Mouse (Mus musculus): ENCODE measurements around the gene Ccdc13.

The Ccdc13 gene

GRCm38 (mm10) chr9:121807546-121807945 is 31.7 kb downstream of the Ccdc13 start:
- DNase-seq (ENCODE audit: low read depth, low spot score), result no peak

- no peak for DNase-seq (ENCODE audit: low read depth, low spot score)
These were observed 36.5 kb downstream of the Ccdc13 start for GRCm38 (mm10) chr9:121802747-121803146.

GRCm38 (mm10) chr9:121798887-121799520 is 40.3 kb downstream of the Ccdc13 start:
- DNase-seq (ENCODE audit: low read depth, low spot score), result no peak

- peak; percentile 46 for DNase-seq (ENCODE audit: low read depth, low spot score)
These were observed 41.5 kb downstream of the Ccdc13 start for GRCm38 (mm10) chr9:121797722-121798121.

GRCm38 (mm10) chr9:121794972-121795539 is 44.2 kb downstream of the Ccdc13 start:
- DNase-seq (ENCODE audit: low read depth, low spot score), result no peak

- DNase-seq (ENCODE audit: low read depth, low spot score), result no peak
These were observed 47.3 kb downstream of the Ccdc13 start, which contains the start of gene Hhatl for GRCm38 (mm10) chr9:121791757-121792521. TSS of gene Hhatl (minus strand) at chr9:121792507.

GRCm38 (mm10) chr9:121791206-121791605 is 48.1 kb downstream of the Ccdc13 start:
- DNase-seq (ENCODE audit: low read depth, low spot score), result peak; percentile 23

GRCm38 (mm10) chr9:121786359-121786758 is 52.9 kb downstream of the Ccdc13 start:
- no peak for DNase-seq (ENCODE audit: low read depth, low spot score)

GRCm38 (mm10) chr9:121785261-121785660 is 54.0 kb downstream of the Ccdc13 start:
- no peak for DNase-seq (ENCODE audit: low read depth, low spot score)

- no peak for DNase-seq (ENCODE audit: low read depth, low spot score)
These were observed 54.5 kb downstream of the Ccdc13 start for GRCm38 (mm10) chr9:121784801-121785200.

GRCm38 (mm10) chr9:121778066-121778624 is 61.1 kb downstream of the Ccdc13 start:
- DNase-seq (ENCODE audit: low read depth, low spot score), result peak; percentile 39

GRCm38 (mm10) chr9:121777484-121778065 is 61.7 kb downstream of the Ccdc13 start, which contains the start of gene Klhl40:
TSS of gene Klhl40 (plus strand) at chr9:121777607.
- DNase-seq (ENCODE audit: low read depth, low spot score), result peak; percentile 28

GRCm38 (mm10) chr9:121776511-121776910 is 62.8 kb downstream of the Ccdc13 start:
- DNase-seq (ENCODE audit: low read depth, low spot score), result no peak

- no peak for DNase-seq (ENCODE audit: low read depth, low spot score)
These were observed 63.3 kb downstream of the Ccdc13 start for GRCm38 (mm10) chr9:121775951-121776350.

GRCm38 (mm10) chr9:121772412-121772811 is 66.8 kb downstream of the Ccdc13 start:
- no peak for DNase-seq (ENCODE audit: low read depth, low spot score)

GRCm38 (mm10) chr9:121765166-121765855 is 74.0 kb downstream of the Ccdc13 start:
- DNase-seq (ENCODE audit: low read depth, low spot score), result no peak

GRCm38 (mm10) chr9:121763716-121764115 is 75.5 kb downstream of the Ccdc13 start:
- DNase-seq (ENCODE audit: low read depth, low spot score), result no peak

- DNase-seq (ENCODE audit: low read depth, low spot score), result no peak
These were observed 76.5 kb downstream of the Ccdc13 start for GRCm38 (mm10) chr9:121762761-121763160.

GRCm38 (mm10) chr9:121762248-121762647 is 77.0 kb downstream of the Ccdc13 start:
- no peak for DNase-seq (ENCODE audit: low read depth, low spot score)

GRCm38 (mm10) chr9:121761787-121762186 is 77.5 kb downstream of the Ccdc13 start:
- DNase-seq (ENCODE audit: low read depth, low spot score), result no peak

- DNase-seq (ENCODE audit: low read depth, low spot score), result no peak
These were observed 78.1 kb downstream of the Ccdc13 start for GRCm38 (mm10) chr9:121761091-121761665.

All from R1 (cell line).